Mouse (Mus musculus): ENCODE measurements around the gene Ddr2.
A peak's percentile ranks its signal among the peaks of the same experiment; 100 is the strongest.
"Not testable (repeated sequence)": the region's sequence is repeated elsewhere in the genome, so short reads cannot be mapped to it uniquely, and the experiment has no call there.

Gene Ddr2

DNA sequence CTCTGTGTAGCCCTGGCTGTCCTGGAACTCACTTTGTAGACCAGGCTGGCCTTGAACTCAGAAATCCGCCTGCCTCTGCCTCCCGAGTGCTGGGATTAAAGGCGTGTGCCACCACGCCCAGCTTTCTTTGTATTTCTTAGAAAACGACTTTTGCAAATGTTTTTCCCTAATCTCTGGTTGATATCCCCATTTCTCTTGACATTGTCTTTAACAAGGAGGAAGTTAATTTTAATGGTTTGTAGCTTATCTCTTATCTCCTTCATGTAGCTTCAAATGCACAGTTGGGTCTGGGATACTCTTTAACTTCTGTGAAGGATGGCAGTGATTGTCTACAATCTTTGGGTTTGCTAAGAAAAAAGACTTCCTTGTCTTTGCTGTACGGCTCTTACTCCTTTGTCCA is 7.7 kb downstream of the Ddr2 start:
- DNase-seq (ENCODE audit: low spot score) = not testable (repeated sequence)

- DNase-seq (ENCODE audit: low spot score) = no peak
Measured at GRCm38 (mm10) chr1:170086631-170087030, 23.9 kb downstream of the Ddr2 start.

DNA sequence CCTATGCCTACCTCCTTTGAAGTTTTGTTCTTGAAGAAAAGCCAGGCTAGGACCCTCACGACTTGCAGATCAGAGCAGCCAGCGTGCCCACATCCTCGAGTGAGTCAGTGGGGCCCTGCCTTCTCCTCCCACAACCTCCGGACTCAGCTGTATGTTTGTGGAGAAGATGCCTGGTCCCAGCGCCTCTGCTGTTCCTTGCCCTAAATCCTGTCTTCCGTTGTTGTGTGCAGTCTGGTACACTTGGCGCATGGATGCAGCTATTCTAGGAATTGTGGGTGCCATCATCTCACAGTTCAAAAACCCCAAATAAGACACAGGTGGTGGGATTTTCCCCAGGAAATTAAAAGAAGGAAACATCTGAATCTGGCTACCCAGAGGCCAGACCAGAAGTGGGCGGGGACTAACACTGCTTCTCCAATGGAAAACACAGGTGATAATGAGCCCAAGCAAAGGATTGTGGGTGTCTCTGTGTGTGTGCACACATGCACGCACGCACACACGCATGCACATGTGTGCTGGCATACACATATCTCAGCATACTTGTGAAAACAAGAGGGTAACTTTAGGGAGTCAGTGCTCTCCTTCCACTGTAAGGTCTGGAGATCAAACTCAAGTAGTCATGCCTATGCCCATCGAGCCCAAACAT is 26.3 kb downstream of the Ddr2 start:
- DNase-seq (ENCODE audit: low spot score) = no peak

DNA sequence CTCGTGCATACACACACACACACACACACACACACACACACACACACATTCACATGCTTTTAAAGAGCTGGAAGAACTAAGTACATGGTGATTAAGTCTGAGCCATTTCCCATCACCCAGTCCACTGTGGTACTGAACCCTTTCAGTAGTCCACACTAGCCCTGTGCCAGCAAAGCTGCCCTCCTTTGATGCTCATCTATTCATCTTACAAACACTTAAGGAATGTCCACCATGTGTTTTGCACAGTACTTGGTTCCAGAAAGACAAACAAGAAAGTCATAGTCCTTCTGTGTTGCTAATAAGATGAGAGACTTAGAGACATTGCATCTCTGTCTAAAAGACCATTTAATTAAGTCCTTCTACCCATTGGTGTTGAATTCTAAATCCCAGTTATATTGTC is 29.7 kb downstream of the Ddr2 start:
- DNase-seq (ENCODE audit: low spot score) = no peak

DNA sequence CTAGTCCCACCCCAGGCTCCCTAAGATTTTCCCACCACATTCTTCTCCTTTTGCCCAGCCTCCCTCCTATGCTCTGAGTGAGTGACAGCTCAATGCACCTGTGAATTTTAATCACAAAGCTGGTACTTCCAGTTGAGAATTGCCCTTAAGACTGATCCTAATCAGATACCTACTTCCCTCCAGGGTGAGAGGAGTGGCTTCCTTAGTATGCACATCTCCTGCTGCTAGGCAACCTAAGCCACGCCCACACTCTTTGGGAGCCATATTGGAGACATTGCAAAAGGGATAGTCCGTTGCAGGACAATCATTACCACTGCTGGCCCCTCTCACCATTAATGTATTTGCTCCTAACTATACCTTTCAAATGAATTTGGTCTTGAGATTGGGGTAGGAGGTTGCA is 31.1 kb downstream of the Ddr2 start:
- peak; percentile 37 for DNase-seq (ENCODE audit: low spot score)

DNA sequence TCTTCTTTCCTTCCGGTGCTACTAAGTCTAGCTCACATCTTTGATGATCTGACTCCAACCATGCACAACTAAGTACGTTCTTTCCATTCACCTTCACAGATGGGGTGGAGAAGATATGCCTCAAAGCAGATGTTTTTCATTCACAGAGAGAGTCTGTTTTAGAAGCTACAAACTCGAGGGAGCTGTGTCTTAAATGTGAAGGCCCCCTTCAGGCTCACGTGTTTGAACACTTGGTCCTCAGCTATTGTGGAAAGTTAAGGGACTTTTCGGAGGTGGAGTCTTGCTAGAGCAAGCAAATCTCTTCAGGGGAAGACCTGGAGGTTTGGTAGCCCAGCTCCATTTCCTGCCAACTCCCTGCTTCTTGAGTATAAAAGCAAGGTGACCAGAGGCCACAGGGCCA is 34.2 kb downstream of the Ddr2 start:
- no peak for DNase-seq (ENCODE audit: low spot score)

DNA sequence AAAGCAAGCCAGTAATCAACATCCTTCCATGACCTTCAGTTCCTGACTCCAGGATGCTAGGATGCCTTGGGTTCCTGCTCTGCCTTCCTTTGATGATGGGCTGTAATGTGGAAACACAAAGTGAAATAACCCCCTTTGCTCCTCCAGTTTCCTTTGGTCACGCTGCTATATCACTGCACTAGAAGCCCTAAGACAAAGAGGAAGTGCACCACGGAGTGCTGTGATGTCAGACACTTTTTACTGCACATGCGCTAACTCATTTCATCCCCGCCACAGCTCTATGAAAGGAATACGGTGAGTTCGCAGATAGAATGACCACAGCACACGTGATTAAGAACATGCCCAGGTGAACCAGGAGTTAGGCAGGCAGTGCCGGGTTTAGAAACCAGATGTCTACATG is 36.8 kb downstream of the Ddr2 start:
- DNase-seq (ENCODE audit: low spot score) = no peak

DNA sequence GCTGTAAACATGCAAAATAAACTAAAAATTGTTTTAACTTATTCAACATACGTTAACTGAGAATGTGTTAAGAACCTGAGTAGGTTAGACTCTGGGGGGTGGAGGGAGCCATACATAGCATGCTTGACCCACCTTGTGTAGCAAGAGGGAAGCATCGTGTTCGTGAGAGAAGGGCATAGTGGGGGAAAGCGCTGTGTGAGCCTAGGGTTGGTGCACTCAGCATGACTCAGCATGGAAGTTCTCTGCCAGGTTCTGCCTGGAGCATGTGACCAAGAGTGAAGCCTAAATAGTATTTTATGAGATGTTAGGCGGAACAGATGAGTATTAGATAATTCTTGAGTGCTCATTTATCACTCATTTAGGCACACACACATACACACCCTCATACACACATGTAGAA is 41.4 kb downstream of the Ddr2 start:
- DNase-seq (ENCODE audit: low spot score) = no peak

- no peak for DNase-seq (ENCODE audit: low spot score)
Measured at GRCm38 (mm10) chr1:170065931-170066330, 44.6 kb downstream of the Ddr2 start.

DNA sequence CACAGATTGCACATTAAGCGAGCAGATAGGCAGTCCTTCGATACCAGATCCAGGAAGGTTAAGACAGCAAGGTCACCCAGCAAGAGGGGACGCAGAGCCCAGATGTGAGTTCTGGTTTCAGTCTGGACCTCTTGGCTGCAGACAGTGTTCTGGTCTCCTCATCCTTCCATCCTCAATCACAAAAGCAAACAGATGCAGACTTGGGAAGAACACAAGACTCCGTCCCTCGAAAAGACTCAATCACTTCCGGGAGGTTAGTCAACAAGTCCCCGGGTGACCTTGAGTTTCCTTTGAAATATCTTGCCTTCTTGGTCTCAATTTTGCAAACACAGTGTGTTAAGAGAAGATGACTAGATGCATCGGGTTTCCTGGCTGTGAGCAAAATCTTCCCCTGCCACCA is 45.6 kb downstream of the Ddr2 start:
- no peak for DNase-seq (ENCODE audit: low spot score)

GRCm38 (mm10) chr1:170064083-170064494 is 46.5 kb downstream of the Ddr2 start:
- DNase-seq (ENCODE audit: low spot score) = peak; percentile 44

DNA sequence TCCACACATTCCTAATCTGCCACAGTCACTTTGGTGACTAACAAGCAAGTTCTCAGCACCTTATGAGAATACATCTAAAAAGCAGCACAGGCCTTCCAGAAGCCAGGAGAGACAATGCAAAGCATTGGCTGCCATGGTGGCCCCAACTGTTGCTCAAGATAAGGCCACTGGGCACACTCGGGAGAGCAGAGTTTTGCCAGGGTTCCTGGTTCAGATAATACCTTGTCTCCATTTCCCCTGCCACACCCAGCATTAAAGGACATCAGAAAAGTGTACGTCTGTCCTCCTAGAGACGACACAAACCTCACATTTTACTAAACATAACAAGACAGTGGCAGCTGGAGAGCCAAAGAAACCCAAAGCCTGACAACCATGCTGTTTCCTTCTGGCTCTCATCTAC is 50.3 kb downstream of the Ddr2 start:
- no peak for DNase-seq (ENCODE audit: low spot score)

GRCm38 (mm10) chr1:170059347-170059746 is 51.2 kb downstream of the Ddr2 start:
- DNase-seq (ENCODE audit: low spot score) = no peak

- DNase-seq (ENCODE audit: low spot score) = peak; percentile 64
Measured at GRCm38 (mm10) chr1:170058051-170058450, 52.5 kb downstream of the Ddr2 start.

GRCm38 (mm10) chr1:170057607-170058006 is 53.0 kb downstream of the Ddr2 start:
- DNase-seq (ENCODE audit: low spot score) = no peak

GRCm38 (mm10) chr1:170056921-170057320 is 53.6 kb downstream of the Ddr2 start:
- DNase-seq (ENCODE audit: low spot score) = no peak

GRCm38 (mm10) chr1:170056214-170056613 is 54.3 kb downstream of the Ddr2 start:
- peak; percentile 30 for DNase-seq (ENCODE audit: low spot score)

GRCm38 (mm10) chr1:170052469-170053065 is 58.0 kb downstream of the Ddr2 start:
- DNase-seq (ENCODE audit: low spot score) = no peak

GRCm38 (mm10) chr1:170051631-170052177 is 58.9 kb downstream of the Ddr2 start:
- no peak for DNase-seq (ENCODE audit: low spot score)

DNA sequence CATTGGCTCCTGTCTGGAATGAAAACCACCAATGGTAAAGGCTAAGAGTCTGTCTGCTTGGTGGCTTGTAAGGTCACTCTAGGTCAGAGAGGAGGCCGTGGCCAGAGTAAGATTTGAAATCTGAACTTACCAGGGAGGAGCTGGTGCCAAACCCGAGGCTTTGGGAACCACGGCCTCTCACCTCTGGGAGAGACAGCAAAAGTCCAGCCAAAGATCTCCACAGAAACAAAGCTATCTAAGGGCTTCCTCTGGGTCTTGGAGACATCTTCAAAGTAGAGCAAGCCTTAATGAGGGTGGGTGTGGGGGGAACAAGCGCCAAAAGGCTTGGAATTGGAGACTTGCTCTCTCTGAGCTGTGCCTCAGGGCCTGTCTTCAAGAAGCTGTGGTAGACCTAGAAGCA is 62.1 kb downstream of the Ddr2 start:
- no peak for DNase-seq (ENCODE audit: low spot score)

DNA sequence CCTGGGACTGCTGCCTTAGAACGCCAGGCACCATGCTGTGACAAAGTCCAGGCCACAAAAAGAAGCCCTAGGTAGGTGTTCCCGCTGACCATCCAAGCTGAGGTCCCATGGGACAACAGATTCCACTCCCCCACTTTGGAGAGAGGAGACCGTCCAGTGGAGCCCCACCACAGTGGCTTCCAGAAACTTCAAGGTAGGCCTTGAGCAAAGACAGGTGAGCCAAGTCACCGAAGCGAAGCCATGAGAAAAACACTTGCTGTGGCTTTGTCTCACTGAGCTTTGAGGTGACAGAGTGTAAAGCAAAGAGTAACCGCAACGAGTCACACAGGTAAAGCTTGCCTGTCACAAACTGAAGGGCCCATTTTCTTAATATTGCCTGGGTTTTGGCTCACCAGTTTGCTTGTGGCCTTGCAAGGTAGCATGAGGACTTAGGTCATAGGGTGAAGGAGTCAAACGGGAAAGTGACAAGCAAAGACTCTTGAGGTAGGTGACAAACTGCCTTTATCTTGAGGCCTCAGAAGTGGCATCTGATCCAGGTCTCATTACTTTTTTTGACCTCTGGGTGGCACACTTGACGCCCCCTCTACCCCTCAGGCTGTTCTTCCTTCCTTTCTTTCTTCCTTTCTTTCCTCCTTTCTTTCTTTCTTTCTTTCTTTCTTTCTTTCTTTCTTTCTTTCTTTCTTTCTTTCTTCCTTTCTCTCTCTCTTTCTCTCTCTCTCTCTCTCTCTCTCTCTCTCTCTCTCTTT is 65.7 kb downstream of the Ddr2 start:
- no peak for DNase-seq (ENCODE audit: low spot score)

- DNase-seq (ENCODE audit: low spot score) = no peak
Measured at GRCm38 (mm10) chr1:170043753-170044152, 66.8 kb downstream of the Ddr2 start.

GRCm38 (mm10) chr1:170042996-170043395 is 67.6 kb downstream of the Ddr2 start:
- DNase-seq (ENCODE audit: low spot score) = no peak
